Mouse (Mus musculus): ENCODE measurements at regions not wholly inside any gene's neighbourhood (a gene's known extent, or its start where the extent isn't known, plus 50 kb on each side); places are given as distances from the start of the nearest gene placed in this dataset.
A peak's percentile ranks its signal among the peaks of the same experiment; 100 is the strongest.

- no peak for DNase-seq (ENCODE audit: low spot score in 2 of 2)
Measured at GRCm38 (mm10) chr13:107088198-107088597, 66.3 kb upstream of the Kif2a start.

- DNase-seq (ENCODE audit: low spot score in 2 of 2): no peak
Measured at GRCm38 (mm10) chr13:107087355-107087754, 65.4 kb upstream of the Kif2a start.

- DNase-seq (ENCODE audit: low spot score in 2 of 2): no peak
Measured at GRCm38 (mm10) chr13:107078085-107078484, 56.2 kb upstream of the Kif2a start.

GRCm38 (mm10) chr13:107074917-107075316, 53.0 kb upstream of the Kif2a start:
- DNase-seq (ENCODE audit: low spot score in 2 of 2): no peak

GRCm38 (mm10) chr13:107073039-107073620, 51.2 kb upstream of the Kif2a start:
- DNase-seq (ENCODE audit: low spot score in 2 of 2): peak in 1 of 2 experiments; percentile 17

GRCm38 (mm10) chr13:107072345-107073038, 50.6 kb upstream of the Kif2a start:
- no peak for DNase-seq (ENCODE audit: low spot score in 2 of 2)

Measured in frontal cortex, postnatal 14 days (tissue).